Mouse (Mus musculus) macrophage (primary cell): ENCODE results near the gene Tfam. TPM values are rescaled to one million over a fixed set of nuclear protein-coding genes. Genes with fewer than 3 reads are reported as not detected.
A peak's percentile ranks its signal among the peaks of the same experiment; 100 is the strongest.

Experiments used
- H3K27ac ChIP-seq: fragments of 350-480 bp; formaldehyde crosslinking; 2 replicates; pipeline ENCODE4 v1.9.0; 2021
- H3K36me3 ChIP-seq: fragments of 350-480 bp; formaldehyde crosslinking; 2 replicates; pipeline ENCODE4 v1.9.0; 2021; ENCODE audit errors: inconsistent target
- H3K4me3 ChIP-seq: fragments of 350-480 bp; formaldehyde crosslinking; 2 replicates; pipeline ENCODE4 v1.9.0; 2021; ENCODE audit errors: inconsistent target
- H3K79me2 ChIP-seq: fragments of 350-480 bp; formaldehyde crosslinking; 2 replicates; pipeline ENCODE4 v1.9.0; 2021; ENCODE audit errors: inconsistent target
- WGBS: methylation state at CpG from one replicate; pipeline ENCODE4 v1.1.7; 2026; ENCODE audit warnings: inconsistent platforms; ENCODE audit not compliant: missing documents; 5-methylcytosine and 5-hydroxymethylcytosine counted together
- polyA plus RNA-seq: library from polyadenylated mRNA; stranded (reverse); fragments of 250-400 nt; gene quantifications from 3 replicates; pipeline ENCODE4 v1.2.4, GENCODE M21; 2018; ENCODE audit warnings: inconsistent platforms

The Tfam gene
- polyA plus RNA-seq, 1 experiment from 2014 or later = 46.9 TPM

- Histone ChIP-seq H3K27ac (no peak overlapping the region), H3K4me3 (no peak overlapping the region), H3K36me3 (peaks cover 11% of the 10 kb centered on the region), H3K79me2 (no peaks in the 10 kb centered on the region)
- 86% methylated on average over 16 of the region's 17 CpGs for whole genome bisulfite sequencing
Observed at GRCm38 (mm10) chr10:71250472-71250871, 12.4 kb upstream of the Tfam start.

GRCm38 (mm10) chr10:71249086-71249880, 11.2 kb upstream of the Tfam start:
- no peak overlapping the region for H3K4me3 ChIP-seq
- no peaks in the 10 kb centered on the region; the same call in 1 of the 2 replicates for H3K36me3 ChIP-seq
- H3K27ac ChIP-seq = no peak overlapping the region
- WGBS = 87% methylated on average over 10 of the region's 10 CpGs
- no peaks in the 10 kb centered on the region for H3K79me2 ChIP-seq

GRCm38 (mm10) chr10:71246956-71247355, 8.9 kb upstream of the Tfam start:
- H3K4me3 ChIP-seq = no peak overlapping the region
- no peaks in the 10 kb centered on the region for H3K79me2 ChIP-seq
- 2% methylated on average over 7 of the region's 7 CpGs for WGBS
- H3K27ac ChIP-seq = no peak overlapping the region
- no peaks in the 10 kb centered on the region for H3K36me3 ChIP-seq

GRCm38 (mm10) chr10:71239479-71240120, 1.5 kb upstream of the Tfam start:
- 11% methylated on average over 6 of the region's 6 CpGs for WGBS

GRCm38 (mm10) chr10:71237516-71238239, 402 bp downstream of the Tfam start:
- H3K36me3 ChIP-seq = peaks cover 23% of the 10 kb centered on the region
- peaks cover 27% of the 10 kb centered on the region for H3K79me2 ChIP-seq
- peak overlapping the region; percentile 66 for H3K4me3 ChIP-seq
- WGBS = under 1% methylated on average over 68 of the region's 68 CpGs
- no peak overlapping the region for H3K27ac ChIP-seq

More at GRCm38 (mm10) chr10:71239479-71240120, 1.5 kb upstream of the Tfam start:
- Histone ChIP-seq H3K36me3 (peaks cover 7% of the 10 kb centered on the region; the same call in 1 of the 2 replicates), H3K79me2 (peaks cover 27% of the 10 kb centered on the region), H3K27ac (no peak overlapping the region), H3K4me3 (peak overlapping the region; percentile 15)

- Histone ChIP-seq H3K27ac (no peak overlapping the region), H3K79me2 (peaks cover 27% of the 10 kb centered on the region), H3K4me3 (no peak overlapping the region), H3K36me3 (peaks cover 41% of the 10 kb centered on the region)
- 97% methylated on average over 8 of the region's 8 CpGs for WGBS
Observed at GRCm38 (mm10) chr10:71234071-71234470, 4.0 kb downstream of the Tfam start.

- Histone ChIP-seq H3K27ac (no peak overlapping the region), H3K36me3 (peaks cover 32% of the 10 kb centered on the region), H3K79me2 (no peaks in the 10 kb centered on the region), H3K4me3 (no peak overlapping the region)
- WGBS = 61% methylated on average over 7 of the region's 7 CpGs
Observed at GRCm38 (mm10) chr10:71225894-71226293, 12.2 kb downstream of the Tfam start.

- 98% methylated on average over 5 of the region's 5 CpGs for WGBS
- no peak overlapping the region for H3K27ac ChIP-seq
- no peaks in the 10 kb centered on the region for H3K79me2 ChIP-seq
- H3K4me3 ChIP-seq = no peak overlapping the region
- H3K36me3 ChIP-seq = peaks cover 12% of the 10 kb centered on the region
Observed at GRCm38 (mm10) chr10:71223101-71223500, 15.0 kb downstream of the Tfam start.

- peaks cover 7% of the 10 kb centered on the region for H3K36me3 ChIP-seq
- H3K4me3 ChIP-seq = no peak overlapping the region
- no peak overlapping the region for H3K27ac ChIP-seq
- WGBS = 94% methylated on average over 2 of the region's 2 CpGs
- no peaks in the 10 kb centered on the region for H3K79me2 ChIP-seq
Observed at GRCm38 (mm10) chr10:71222639-71223038, 15.4 kb downstream of the Tfam start.

GRCm38 (mm10) chr10:71218228-71218892, 19.7 kb downstream of the Tfam start:
- no peaks in the 10 kb centered on the region for H3K36me3 ChIP-seq
- H3K4me3 ChIP-seq = no peak overlapping the region
- no peak overlapping the region for H3K27ac ChIP-seq
- 25% methylated on average over 8 of the region's 8 CpGs for WGBS
- no peaks in the 10 kb centered on the region for H3K79me2 ChIP-seq

- 90% methylated on average over 9 of the region's 9 CpGs for WGBS
- H3K27ac ChIP-seq = no peak overlapping the region
- H3K36me3 ChIP-seq = no peaks in the 10 kb centered on the region
- H3K79me2 ChIP-seq = no peaks in the 10 kb centered on the region
- H3K4me3 ChIP-seq = no peak overlapping the region
Observed at GRCm38 (mm10) chr10:71215996-71216395, 22.1 kb downstream of the Tfam start.

GRCm38 (mm10) chr10:71201512-71201911, 36.6 kb downstream of the Tfam start:
- Histone ChIP-seq H3K27ac (no peak overlapping the region), H3K4me3 (no peak overlapping the region), H3K36me3 (no peaks in the 10 kb centered on the region), H3K79me2 (no peaks in the 10 kb centered on the region)
- 83% methylated on average over 2 of the region's 2 CpGs for WGBS

- no peak overlapping the region for H3K27ac ChIP-seq
- WGBS = 25% methylated on average over 5 of the region's 5 CpGs
- H3K4me3 ChIP-seq = no peak overlapping the region
- H3K36me3 ChIP-seq = no peaks in the 10 kb centered on the region
- H3K79me2 ChIP-seq = no peaks in the 10 kb centered on the region
Observed at GRCm38 (mm10) chr10:71200964-71201363, 37.1 kb downstream of the Tfam start.

- Histone ChIP-seq H3K36me3 (no peaks in the 10 kb centered on the region), H3K27ac (no peak overlapping the region), H3K4me3 (no peak overlapping the region), H3K79me2 (no peaks in the 10 kb centered on the region)
- 92% methylated on average over 8 of the region's 8 CpGs for WGBS
Observed at GRCm38 (mm10) chr10:71198676-71199075, 39.4 kb downstream of the Tfam start.
